Mouse (Mus musculus) liver, postnatal 0 days (tissue): ENCODE data around the gene Taar2.

ENCODE experiments used
- CTCF ChIP-seq: sonication (generic); IDR thresholded peaks from 2 replicates; pipeline ENCODE4 v1.5.1; 2016; ENCODE audit warnings: antibody characterized with exemption, low read depth
- EP300 ChIP-seq: IDR thresholded peaks from 2 replicates; pipeline ENCODE4 v1.6.1; 2016; ENCODE audit warnings: antibody characterized with exemption, low read depth, mild to moderate bottlenecking

DNA sequence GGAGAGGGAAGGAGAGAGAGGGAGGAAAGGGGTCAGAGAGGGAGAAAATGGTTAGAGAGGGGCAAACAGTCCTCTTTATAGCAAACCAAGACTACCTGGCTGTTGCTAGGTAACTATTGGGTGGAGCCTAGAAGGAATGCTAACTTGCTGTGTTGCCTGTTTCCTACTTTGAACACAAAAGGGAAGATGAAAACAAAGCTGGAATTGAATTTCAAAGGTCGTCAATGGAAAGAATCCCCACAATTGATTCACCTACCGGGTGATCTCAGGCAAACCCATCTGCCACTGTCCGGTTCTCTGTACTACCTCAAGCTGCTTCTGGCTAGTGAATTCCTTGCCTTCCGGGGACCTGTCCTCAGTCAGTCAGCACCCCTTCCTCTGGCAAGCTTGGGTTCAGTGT lies 39.6 kb downstream of the Taar2 start:
- no peak for TF ChIP-seq EP300
- no peak for TF ChIP-seq CTCF
